In the genomic region with DNA sequence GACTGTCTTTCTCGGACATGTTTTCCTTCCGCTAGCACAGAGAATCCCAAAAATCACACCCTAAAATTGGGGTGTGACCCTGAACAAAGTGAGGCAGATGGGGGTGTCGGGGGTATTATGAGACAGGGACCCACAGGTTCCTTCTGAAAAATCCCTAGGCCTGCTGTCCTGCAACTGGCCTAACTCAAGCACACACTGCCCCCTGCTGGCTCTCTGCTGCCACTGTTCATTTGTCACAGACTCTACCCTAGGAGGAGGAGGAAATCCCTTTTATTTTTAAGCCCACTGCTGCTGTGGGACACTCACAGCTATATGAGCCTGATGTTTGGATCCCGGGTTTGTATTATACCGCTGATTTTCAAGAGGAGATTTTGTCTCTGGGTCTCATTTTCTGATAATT, we compare ENCODE assay signal across 8 mouse cellular contexts. TPM values are rescaled to one million over a fixed set of nuclear protein-coding genes. Genes with fewer than 3 reads are reported as not detected.
DNase-seq lines count a peak whose midpoint lies in the region; ATAC-seq lines count a peak whose summit lies in the region.

No protein-coding gene starts in this region.

- 40% methylated on average over 5 of the region's 5 CpGs for WGBS in intestine, embryonic 14.5 days

- H3K4me2 ChIP-seq in intestine, embryonic 14.5 days (ENCODE audit: low read length), result no peak overlapping the region

- 0 out of 2 replicates have a peak, but pooled peaks cover 3% of the 10 kb centered on the region for H3K9me3 ChIP-seq in intestine, embryonic 14.5 days (ENCODE audit: control insufficient read depth, low read length)

- H3K4me3 ChIP-seq in intestine, embryonic 14.5 days (ENCODE audit: low read depth, low read length), result no peak overlapping the region

- H3K27ac ChIP-seq in intestine, embryonic 14.5 days (ENCODE audit: low read depth), result no peak overlapping the region

- H3K9ac ChIP-seq in intestine, embryonic 14.5 days (ENCODE audit: low read length), result no peak overlapping the region

- no peaks in the 10 kb centered on the region for H3K36me3 ChIP-seq in intestine, embryonic 14.5 days (ENCODE audit: control insufficient read depth, insufficient read depth, low read length)

- DNase-seq in WW6 (ENCODE audit: low read depth, low spot score), result peak; percentile 47
- DNase-seq in cerebellum, postnatal 14 days, result peak; percentile 82 to 86
- peak; percentile 74 to 83 for DNase-seq in frontal cortex, postnatal 36 days (ENCODE audit: low spot score in 2 of 2)
- DNase-seq in intestine, embryonic 14.5 days (ENCODE audit: low spot score), result peak; percentile 90
- peak; percentile 50 to 70 for DNase-seq in left cerebral cortex, adult 8-10 months (ENCODE audit: low spot score in 2 of 2)
- peak; percentile 80 for DNase-seq in right cerebral cortex, postnatal 14 days
- peak; percentile 54 to 77 for DNase-seq in urinary bladder, postnatal 4 days (ENCODE audit: low spot score in 2 of 2)

- ATAC-seq in intestine, embryonic 14.5 days (replicated peaks; ENCODE audit: low FRiP score, low TSS enrichment, low read depth), result no peak
- ATAC-seq in megakaryocyte-erythroid progenitor cell, adult 5-6 weeks (replicated peaks; ENCODE audit: low FRiP score, low TSS enrichment, poor library complexity, severe bottlenecking), result peak; percentile 74

- H3K27me3 ChIP-seq in intestine, embryonic 14.5 days (replicated peaks; ENCODE audit: control insufficient read depth, insufficient read depth, low read length), result no peaks in the 10 kb centered on the region

- no peaks in the 10 kb centered on the region for H3K4me1 ChIP-seq in intestine, embryonic 14.5 days (replicated peaks; ENCODE audit: control insufficient read depth, insufficient read depth, low read length)

RNA-seq across cellular contexts. Expression of gene Tk2, which starts 28.6 kb away (rescaled TPM):
- 15.3 and 17.8 TPM in 2 replicates for polyA plus RNA-seq in intestine, embryonic 14.5 days (2014; fragmentation: Nextera tagmentation; extraction: Ambion mirVana)
- 10 to 100 TPM; 47.7 to 50.0 (median 49.9) TPM for total RNA-seq in left cerebral cortex, adult 8-10 months (2022)
- total RNA-seq in megakaryocyte-erythroid progenitor cell, adult 5-6 weeks (2014; fragmentation: Nextera tagmentation), result 9.5 and 30.7 TPM in 2 replicates
- 12.4 and 14.5 TPM in 2 replicates for total RNA-seq in megakaryocyte-erythroid progenitor cell, adult 5-6 weeks (2017)

RNA-seq across cellular contexts. Expression of gene Cklf, which starts 30.9 kb away (rescaled TPM):
- polyA plus RNA-seq in intestine, embryonic 14.5 days (2014; fragmentation: Nextera tagmentation; extraction: Ambion mirVana), result 47.9 and 48.6 TPM in 2 replicates
- 1 to 10 TPM; 3.7 to 7.9 (median 5.2) TPM for total RNA-seq in left cerebral cortex, adult 8-10 months (2022)
- total RNA-seq in megakaryocyte-erythroid progenitor cell, adult 5-6 weeks (2014; fragmentation: Nextera tagmentation), result 37.3 and 45.8 TPM in 2 replicates
- 7.6 and 14.6 TPM in 2 replicates for total RNA-seq in megakaryocyte-erythroid progenitor cell, adult 5-6 weeks (2017)

RNA-seq across cellular contexts. Expression of gene Bean1, which starts 49.6 kb away (rescaled TPM):
- polyA plus RNA-seq in intestine, embryonic 14.5 days (2014; fragmentation: Nextera tagmentation; extraction: Ambion mirVana), result 2.3 and 2.4 TPM in 2 replicates
- total RNA-seq in left cerebral cortex, adult 8-10 months (2022), result 10 to 100 TPM in 2 of 4 experiments, 1 to 10 TPM in 2; 8.6 to 11.1 (median 9.9) TPM
- not detected in 2 replicates for total RNA-seq in megakaryocyte-erythroid progenitor cell, adult 5-6 weeks (2014; fragmentation: Nextera tagmentation)
- total RNA-seq in megakaryocyte-erythroid progenitor cell, adult 5-6 weeks (2017), result not detected in 2 replicates

Comparison
In these comparisons a context has a peak if more than half of its experiments do, and no peak if none do; other contexts are left out.
1. RNA of gene Bean1, which starts 49.6 kb away (total RNA-seq): 8.6 to 11.1 TPM in left cerebral cortex, adult 8-10 months; not detected in megakaryocyte-erythroid progenitor cell, adult 5-6 weeks; every median in the first group is over 4 times any median in the second.
2. Peak in every context shown above with its lines, with median percentiles within 50 percentile points of each other: DNase-seq.